Mouse (Mus musculus) lung, postnatal 25 days (tissue): ENCODE data around the gene Nadsyn1.

Experiments
- DNase-seq: peaks from one replicate; pipeline ENCODE4 v3.0.0; 2022; ENCODE audit warnings: low spot score

Gene Nadsyn1

DNA sequence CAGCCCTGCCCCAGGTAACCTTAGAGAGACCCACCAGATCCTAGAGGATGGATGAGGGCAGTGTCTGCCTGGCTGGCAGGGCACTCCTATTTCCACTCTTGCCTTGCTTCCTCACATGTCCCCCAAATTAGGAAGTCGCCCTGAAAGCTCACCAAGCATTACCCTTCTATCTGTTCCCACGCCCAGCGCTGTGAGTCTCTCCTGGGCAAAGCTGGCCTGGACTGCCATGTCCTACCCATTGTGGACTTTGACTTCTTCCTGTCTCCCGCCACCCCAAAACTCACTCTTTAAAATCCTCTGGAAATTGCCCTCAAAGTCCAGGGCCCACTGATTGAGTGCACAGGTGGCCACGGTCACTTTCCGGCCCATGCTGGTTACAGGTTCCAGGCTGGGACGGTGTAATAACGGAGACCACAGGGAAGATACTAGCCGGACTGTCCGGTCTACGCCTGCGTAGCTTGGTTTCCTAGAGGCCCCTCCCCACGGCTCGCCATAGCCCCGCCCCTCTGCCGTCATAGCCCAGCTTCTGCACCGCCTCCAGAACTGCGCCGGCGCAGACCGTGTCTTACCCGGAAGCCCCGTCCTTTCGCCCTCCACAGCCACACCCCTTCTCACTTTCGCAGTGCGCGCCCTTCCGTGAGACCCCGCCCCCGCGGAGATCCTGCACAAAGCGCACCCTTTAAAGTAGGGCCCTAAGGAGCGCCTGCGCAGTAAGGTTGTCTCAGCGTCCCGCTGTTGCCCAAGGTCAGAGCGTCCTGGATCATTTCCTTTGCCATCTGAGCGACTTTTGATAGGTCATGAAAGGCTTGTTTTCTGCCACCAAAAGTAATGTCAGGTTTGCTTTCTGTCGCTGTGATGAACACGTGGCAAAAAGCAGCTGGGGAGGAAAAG, at the start of gene Nadsyn1, which contains the start of gene Dhcr7:
Gene Nadsyn1, minus strand, starts transcription at position 475 of the 891 bp plus-strand sequence.
Gene Dhcr7, plus strand, starts transcription at position 771 of the 891 bp plus-strand sequence.
- DNase-seq: peak; percentile 99

DNA sequence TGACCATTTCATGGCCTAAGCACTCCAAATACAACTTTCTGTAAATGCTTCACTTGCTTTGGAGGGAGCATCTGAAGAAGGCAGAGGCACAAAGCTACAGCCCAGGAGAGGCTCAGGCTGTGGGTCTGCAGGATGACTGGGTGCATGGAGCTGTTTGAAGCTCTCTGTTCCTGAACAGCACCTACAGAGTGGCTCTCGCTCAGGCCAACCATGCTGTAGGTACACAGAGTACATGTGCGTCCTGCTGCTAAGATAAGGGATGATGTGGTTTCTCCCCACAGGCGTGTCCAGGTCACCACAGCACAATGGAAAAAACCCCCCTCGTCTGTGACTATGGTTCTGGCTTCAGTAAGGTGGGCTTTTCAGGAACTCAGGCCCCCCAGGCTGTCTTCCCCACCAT, 46.2 kb upstream of the Nadsyn1 start:
- no peak for DNase-seq

DNA sequence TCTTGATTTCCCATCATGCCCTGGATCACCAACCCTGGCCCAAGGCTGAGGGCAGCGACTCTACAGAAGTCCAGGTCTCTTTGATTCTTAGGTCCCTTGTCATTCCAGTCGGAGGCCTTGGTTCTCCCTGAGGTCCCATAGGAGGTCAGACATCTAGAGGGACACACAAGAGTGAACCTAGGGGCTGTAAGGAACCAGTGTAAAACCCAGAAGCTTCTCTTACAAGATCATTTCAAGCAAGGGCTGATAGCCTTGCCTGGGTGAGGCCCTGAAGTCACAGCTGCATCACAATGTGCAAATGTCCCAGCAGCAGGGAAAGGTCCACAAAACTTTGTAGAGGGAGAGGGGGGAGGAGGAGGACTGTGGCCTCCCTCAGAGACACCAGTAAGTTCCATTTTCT, 43.9 kb upstream of the Nadsyn1 start, which contains the start of gene Gm498:
Gene Gm498, plus strand, starts transcription at position 301 of the 400 bp plus-strand sequence.
- DNase-seq: no peak

DNA sequence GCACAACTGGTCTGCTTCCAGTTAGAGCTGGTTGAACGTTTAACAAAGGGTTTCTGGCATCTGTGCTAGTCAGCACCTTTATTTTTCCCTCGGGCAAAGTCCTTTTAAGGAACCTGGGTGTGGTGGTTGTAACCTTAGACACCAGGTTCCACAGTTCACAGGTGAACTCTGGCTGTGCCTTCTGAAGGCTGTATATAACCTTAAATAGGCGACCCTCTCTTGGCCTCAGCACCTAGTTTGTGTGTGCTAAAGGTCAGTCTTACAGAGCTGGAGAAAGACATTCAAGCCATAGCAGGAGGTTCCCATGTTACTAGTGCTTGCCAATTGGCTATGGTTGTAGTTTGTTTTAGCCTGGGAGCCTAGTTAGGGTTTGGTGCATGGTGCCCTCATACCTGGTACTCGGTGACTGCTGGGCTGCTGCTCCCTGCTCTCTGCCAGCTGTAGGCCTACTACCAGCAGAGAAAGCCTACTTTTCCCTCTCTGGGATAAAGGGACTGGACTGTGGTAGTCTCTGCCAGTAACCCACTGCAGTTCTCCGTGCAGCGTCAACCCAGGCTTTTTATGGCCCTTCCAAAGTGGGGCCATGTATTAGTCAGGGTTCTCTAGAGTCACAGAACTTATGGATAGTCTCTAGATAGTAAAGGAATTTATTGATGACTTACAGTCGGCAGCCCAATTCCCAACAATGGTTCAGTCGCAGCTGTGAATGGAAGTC, 26.3 kb upstream of the Nadsyn1 start:
- no peak for DNase-seq

- DNase-seq: no peak
These were observed 25.6 kb upstream of the Nadsyn1 start for GRCm38 (mm10) chr7:143848127-143848767.

DNA sequence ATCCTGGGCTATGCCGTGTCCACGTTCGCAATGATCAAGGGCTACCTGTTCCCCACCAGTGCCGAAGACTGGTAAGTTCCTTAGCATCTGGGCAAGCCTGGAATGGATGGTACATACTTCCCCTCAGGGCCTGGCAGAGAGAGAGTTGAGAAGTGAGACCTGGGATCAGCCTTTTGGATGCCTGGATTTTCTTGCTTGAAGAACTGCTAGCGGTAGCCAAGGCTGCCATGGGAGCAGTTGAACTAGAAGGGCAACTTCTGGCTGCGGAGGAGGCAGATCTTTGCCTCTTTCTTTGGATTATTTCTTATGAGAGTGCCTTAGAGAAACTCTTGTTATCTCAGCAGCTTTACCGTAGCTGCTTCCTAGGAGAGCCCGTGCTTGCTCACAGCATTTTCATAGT, 18.7 kb upstream of the Nadsyn1 start:
- no peak for DNase-seq

GRCm38 (mm10) chr7:143840121-143840520, 17.5 kb upstream of the Nadsyn1 start:
- no peak for DNase-seq

DNA sequence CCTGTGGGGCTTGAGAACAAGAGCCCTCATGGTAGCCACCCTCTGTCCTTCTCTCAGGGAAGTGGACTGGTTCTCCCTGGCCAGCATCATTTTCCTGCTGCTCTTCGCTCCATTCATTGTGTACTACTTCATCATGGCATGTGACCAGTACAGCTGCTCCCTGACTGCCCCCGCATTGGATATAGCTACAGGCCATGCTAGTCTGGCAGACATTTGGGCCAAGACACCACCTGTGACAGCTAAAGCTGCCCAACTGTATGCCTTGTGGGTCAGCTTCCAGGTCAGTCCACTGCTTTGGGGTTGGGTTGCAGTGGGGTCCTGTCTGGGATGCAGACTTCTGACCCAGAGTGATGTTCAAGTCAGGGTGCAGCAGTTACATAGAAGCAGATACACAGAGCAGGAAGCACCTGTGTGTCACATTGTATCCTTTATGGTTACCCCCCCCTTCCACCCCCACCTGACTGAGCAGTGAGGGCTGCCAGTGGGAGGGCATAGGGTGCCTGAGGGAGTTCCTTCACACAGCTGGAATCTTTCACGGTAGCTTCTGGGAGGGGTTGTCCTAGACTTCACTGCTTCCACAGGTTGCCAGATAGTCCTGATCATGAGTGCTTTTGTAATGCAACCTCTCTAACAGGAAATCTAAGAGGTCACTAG, 15.2 kb upstream of the Nadsyn1 start:
- no peak for DNase-seq

DNA sequence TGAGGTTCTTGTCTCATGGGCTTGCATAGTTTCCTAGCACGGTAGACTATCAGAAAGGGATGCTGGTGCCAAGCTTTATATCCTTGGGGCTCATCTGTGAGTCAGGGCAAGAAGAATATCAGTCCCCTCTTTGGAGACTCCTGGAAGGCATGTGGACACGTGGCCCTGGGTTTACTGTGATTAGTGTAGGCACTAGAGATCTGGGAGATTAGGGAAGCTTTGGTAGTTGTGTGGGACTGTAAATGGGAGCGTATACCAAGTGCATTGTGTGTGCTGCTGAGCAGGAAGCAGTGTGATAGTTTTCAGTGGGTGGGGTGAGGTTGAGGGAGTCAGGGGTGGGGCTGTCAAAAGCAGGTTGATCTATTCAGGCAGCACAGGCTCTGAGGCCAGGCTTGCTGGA, 12.3 kb upstream of the Nadsyn1 start:
- no peak for DNase-seq

- DNase-seq: no peak
These were observed 11.7 kb upstream of the Nadsyn1 start for GRCm38 (mm10) chr7:143834316-143834715.

DNA sequence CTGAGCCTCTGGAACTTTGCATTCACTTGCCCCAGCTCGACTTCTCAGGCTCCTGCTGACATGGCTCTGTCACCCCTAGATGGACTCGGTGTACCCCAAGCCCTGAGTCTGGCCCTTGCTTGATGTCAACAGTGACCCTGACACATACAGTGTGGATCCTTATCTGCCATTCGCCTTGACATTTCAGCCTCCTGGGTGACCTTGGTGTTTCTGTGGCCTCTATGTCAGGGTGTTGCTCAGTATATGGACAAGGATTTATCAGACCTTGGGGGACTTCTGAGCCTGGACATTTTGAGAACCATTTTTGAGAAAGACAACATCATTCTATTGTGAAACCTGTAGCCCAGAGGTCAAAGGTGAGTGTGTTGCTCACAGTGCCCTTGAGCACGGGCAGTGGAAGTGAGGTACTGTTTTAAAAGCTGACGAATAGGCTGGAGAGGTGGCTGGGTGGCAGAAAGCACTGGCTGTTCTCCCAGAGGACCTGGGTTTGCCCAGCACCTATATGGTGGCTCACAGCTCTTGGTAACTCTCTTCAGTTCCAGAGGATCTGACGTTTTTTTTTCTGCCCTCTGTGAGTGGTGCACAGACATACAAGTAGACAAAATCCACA, 11.0 kb upstream of the Nadsyn1 start:
- no peak for DNase-seq

GRCm38 (mm10) chr7:143832611-143833010, 10.0 kb upstream of the Nadsyn1 start:
- no peak for DNase-seq

DNA sequence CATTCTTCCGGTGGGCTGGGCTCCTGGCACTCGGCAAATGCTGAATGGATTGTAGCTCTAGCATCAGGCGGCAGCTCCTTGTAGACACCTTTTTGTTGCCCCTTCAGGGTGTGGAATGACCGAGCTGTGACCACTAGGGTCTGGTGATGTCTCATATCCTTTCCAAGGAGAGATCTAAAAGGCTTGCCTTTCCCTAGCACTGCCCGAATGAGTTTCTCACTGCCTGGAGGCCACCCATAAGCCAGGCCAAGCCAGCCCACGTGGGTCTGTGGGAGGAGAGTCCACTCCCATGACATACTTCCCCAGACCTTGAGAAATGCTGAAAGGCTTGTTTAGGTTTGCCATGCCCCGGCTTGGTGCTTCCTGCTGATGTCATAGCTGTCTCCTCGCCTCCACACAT, 9.5 kb upstream of the Nadsyn1 start:
- peak; percentile 23 for DNase-seq

GRCm38 (mm10) chr7:143830399-143830798, 7.8 kb upstream of the Nadsyn1 start:
- DNase-seq: no peak

GRCm38 (mm10) chr7:143829504-143830331, 7.1 kb upstream of the Nadsyn1 start:
- DNase-seq: peak; percentile 98

GRCm38 (mm10) chr7:143826985-143827384, 4.3 kb upstream of the Nadsyn1 start:
- DNase-seq: no peak

DNA sequence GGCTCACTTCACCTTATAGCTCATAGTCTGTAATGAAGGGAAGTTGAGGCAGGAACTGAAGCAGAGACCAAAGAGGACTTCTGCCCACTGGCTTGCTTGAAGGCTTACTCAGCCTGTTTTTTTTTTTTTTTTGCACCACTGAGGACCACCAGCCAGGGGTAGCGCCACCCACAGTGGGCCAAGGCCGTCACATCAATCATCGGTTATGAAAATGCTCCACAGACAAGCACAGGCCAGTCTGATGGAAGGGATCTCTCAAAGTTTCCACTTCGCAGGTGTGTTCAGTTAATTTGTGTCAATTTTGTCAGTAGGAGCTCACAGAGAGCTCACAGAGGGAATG, 587 bp upstream of the Nadsyn1 start:
- DNase-seq: no peak

GRCm38 (mm10) chr7:143821241-143821640, 1.4 kb downstream of the Nadsyn1 start:
- no peak for DNase-seq

- no peak for DNase-seq
These were observed 3.4 kb downstream of the Nadsyn1 start for GRCm38 (mm10) chr7:143819201-143819600.

- DNase-seq: no peak
These were observed 13.7 kb downstream of the Nadsyn1 start for GRCm38 (mm10) chr7:143808909-143809308.

- peak; percentile 44 for DNase-seq
These were observed 17.4 kb downstream of the Nadsyn1 start for GRCm38 (mm10) chr7:143805199-143805624.
